Comparison of ENCODE assay signal across 8 mouse cellular contexts in the genomic region with DNA sequence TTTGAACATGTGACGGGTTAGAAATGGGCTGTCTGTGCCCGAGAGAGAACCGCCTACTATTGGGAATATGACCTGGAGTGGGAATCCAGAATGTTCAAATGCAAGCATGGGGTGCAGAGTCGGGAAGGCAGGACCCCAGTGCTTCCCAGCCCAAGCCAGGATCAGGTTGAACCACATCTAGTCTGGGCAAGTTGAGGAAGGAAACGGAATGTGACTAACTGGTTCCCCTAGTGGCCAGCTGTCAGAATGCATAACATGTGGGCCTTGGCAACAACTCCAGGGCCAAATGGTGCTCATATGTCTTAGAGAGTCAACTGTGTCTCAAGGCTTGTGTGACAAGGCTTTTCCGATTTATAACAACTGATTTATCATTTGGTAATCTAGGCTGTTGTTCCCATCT.
DNase-seq lines count a peak whose midpoint lies in the region; ATAC-seq and TF ChIP-seq lines count a peak whose summit lies in the region.

No protein-coding gene starts in this region.

- WGBS in midbrain, postnatal 0 days: 69% methylated on average over 6 of the region's 6 CpGs

- no peak overlapping the region for H3K9ac ChIP-seq in midbrain, postnatal 0 days (replicated peaks; ENCODE audit: low read length, poor library complexity, severe bottlenecking)

- no peaks in the 10 kb centered on the region for H3K9me3 ChIP-seq in midbrain, postnatal 0 days (ENCODE audit: low read length)

- peaks cover 8% of the 10 kb centered on the region for H3K4me1 ChIP-seq in testis, adult 2 months (ENCODE audit: control insufficient read depth, insufficient read depth, low read length)
- H3K4me1 ChIP-seq in midbrain, postnatal 0 days (ENCODE audit: insufficient read depth, low read length): no peaks in the 10 kb centered on the region

- intact Hi-C loops in heart, postnatal 14 days (cut with DNase I): loop anchor here (10.0 kb wide), 1 partner anchor 475 kb away; the partner anchor contains the start of gene 3110040N11Rik

- no peak overlapping the region for H3K4me3 ChIP-seq in testis, adult 2 months (ENCODE audit: control insufficient read depth, low read depth, low read length)
- H3K4me3 ChIP-seq in midbrain, postnatal 0 days (ENCODE audit: low read depth, low read length): no peak overlapping the region

- H3K27me3 ChIP-seq in testis, adult 2 months (ENCODE audit: control insufficient read depth, insufficient read depth, low read length): no peaks in the 10 kb centered on the region
- H3K27me3 ChIP-seq in midbrain, postnatal 0 days (ENCODE audit: insufficient read depth, low read length): no peaks in the 10 kb centered on the region

- no peak overlapping the region for H3K27ac ChIP-seq in testis, adult 2 months (ENCODE audit: control insufficient read depth, insufficient read depth, low read depth, low read length)
- no peak overlapping the region for H3K27ac ChIP-seq in midbrain, postnatal 0 days (ENCODE audit: low read depth, low read length)

- peak; percentile 43; the same call in 1 of the 2 replicates for TF ChIP-seq CTCF in testis, adult 2 months (IDR thresholded peaks at IDR 0.05; ENCODE audit: control insufficient read depth, insufficient read depth, insufficient replicate concordance, low read depth, low read length)
- peak; percentile 67; the same call in 1 of the 2 replicates for TF ChIP-seq CTCF in brain, embryonic 14.5 days (IDR thresholded peaks at IDR 0.05; ENCODE audit: borderline replicate concordance, extremely low read depth, insufficient read depth, insufficient read length)
- peak; percentile 75 for TF ChIP-seq CTCF in midbrain, postnatal 0 days (IDR thresholded peaks at IDR 0.05)

- TF ChIP-seq POLR2A in testis, adult 2 months (IDR thresholded peaks at IDR 0.05; ENCODE audit: control insufficient read depth, low read depth, low read length): no peak
- TF ChIP-seq POLR2A in brain, embryonic 14.5 days (IDR thresholded peaks at IDR 0.05; ENCODE audit: borderline replicate concordance, extremely low read depth, insufficient read depth, insufficient read length, poor library complexity, severe bottlenecking): no peak

- no peaks in the 10 kb centered on the region for H3K36me3 ChIP-seq in testis, adult 2 months (ENCODE audit: control insufficient read depth, insufficient read depth, low read length)
- H3K36me3 ChIP-seq in midbrain, postnatal 0 days (ENCODE audit: insufficient read depth, low read length): no peaks in the 10 kb centered on the region

- no peak overlapping the region for H3K4me2 ChIP-seq in midbrain, postnatal 0 days (ENCODE audit: low read depth, low read length, poor library complexity, severe bottlenecking)

- DNase-seq in heart, postnatal 14 days: peak; percentile 11 to 46
- DNase-seq in heart, adult 11 months: no peak
- DNase-seq in testis, postnatal 14 days (ENCODE audit: low spot score): no peak
- peak; percentile 42 for DNase-seq in brain, embryonic 14.5 days (ENCODE audit: low read depth)
- peak; percentile 70 for DNase-seq in induced T-regulatory cell, adult 2 months (ENCODE audit: low read depth)
- DNase-seq in midbrain, postnatal 0 days (ENCODE audit: low spot score): peak; percentile 53
- no peak for DNase-seq in spleen, postnatal 36 days (ENCODE audit: low spot score in 2 of 2)

- ATAC-seq in midbrain, postnatal 0 days (ENCODE audit: low FRiP score): no peak

Comparison
In these comparisons a context has a peak if more than half of its experiments do, and no peak if none do; other contexts are left out.
1. DNase-seq: peak in heart, postnatal 14 days (2 of 2), brain, embryonic 14.5 days (single experiment), induced T-regulatory cell, adult 2 months (single experiment) and midbrain, postnatal 0 days (single experiment); none in heart, adult 11 months (single experiment), testis, postnatal 14 days (single experiment) and spleen, postnatal 36 days (0 of 2).
2. Peak in every context shown above with its lines, with median percentiles within 50 percentile points of each other: CTCF ChIP-seq.